Mouse (Mus musculus) heart, postnatal 0 days (tissue): ENCODE results near the gene Cttn.

ENCODE experiments used
- CTCF ChIP-seq: IDR thresholded peaks from 2 replicates; pipeline ENCODE4 v1.5.1; 2016; ENCODE audit warnings: antibody characterized with exemption, control low read depth, low read depth
- EP300 ChIP-seq: IDR thresholded peaks from 2 replicates; pipeline ENCODE4 v1.6.1; 2016; ENCODE audit warnings: antibody characterized with exemption, low read depth

GRCm38 (mm10) chr7:144462577-144462976 is 8.2 kb downstream of the Cttn start:
- TF ChIP-seq EP300 (no peak), CTCF (no peak)
